Mouse (Mus musculus) heart, embryonic 14.5 days (tissue): ENCODE results near the gene Svep1. TPM values are rescaled to one million over a fixed set of nuclear protein-coding genes. Genes with fewer than 3 reads are reported as not detected.

Source experiments
- ATAC-seq: fragments of 200-750 bp; cut with Nextera tagmentation; 2 replicates; pipeline ENCODE4 v1.8.0; 2017; ENCODE audit warnings: low read depth, moderate TSS enrichment; ENCODE audit not compliant: insufficient number of reproducible peaks, insufficient read depth, low FRiP score
- H3K27ac ChIP-seq, 2 experiments: fragments of 200-500 bp in 1 of 2; fragments of 300-500 bp in 1 of 2; sonication (generic) in 1 of 2; replicated peaks in 1 of 2; 2 replicates each; pipeline ENCODE4 v1.5.1; 2012 to 2014; ENCODE audit warnings: low read depth in 2 of 2, low read length in 2 of 2, control low read depth in 1 of 2, mild to moderate bottlenecking in 1 of 2, mixed read lengths in 1 of 2; ENCODE audit not compliant: control insufficient read depth in 1 of 2, insufficient read depth in 1 of 2
- H3K27me3 ChIP-seq: fragments of 300-500 bp; sonication (generic); 2 replicates; pipeline ENCODE4 v1.6.1; 2014; ENCODE audit warnings: mild to moderate bottlenecking, low read length, control low read depth; ENCODE audit not compliant: control insufficient read depth, insufficient read depth
- H3K36me3 ChIP-seq: fragments of 300-500 bp; sonication (generic); 2 replicates; pipeline ENCODE4 v1.6.1; 2014; ENCODE audit warnings: mild to moderate bottlenecking, control low read depth, low read length, mixed read lengths; ENCODE audit not compliant: control insufficient read depth, insufficient read depth
- H3K4me1 ChIP-seq, 2 experiments: fragments of 200-500 bp in 1 of 2; fragments of 300-500 bp in 1 of 2; sonication (generic) in 1 of 2; 2 replicates each; pipeline ENCODE4 v1.6.1; 2012 to 2014; ENCODE audit warnings: low read length in 2 of 2, control low read depth in 1 of 2, mixed read lengths in 1 of 2; ENCODE audit not compliant: control insufficient read depth in 2 of 2, insufficient read depth in 2 of 2
- H3K4me2 ChIP-seq: fragments of 300-500 bp; sonication (generic); 2 replicates; pipeline ENCODE4 v1.6.1; 2014; ENCODE audit warnings: mild to moderate bottlenecking, low read length
- H3K4me3 ChIP-seq, 2 experiments: fragments of 200-500 bp in 1 of 2; fragments of 300-500 bp in 1 of 2; sonication (generic) in 1 of 2; 2 replicates each; pipeline ENCODE4 v1.5.1; 2012 to 2014; ENCODE audit warnings: low read length in 2 of 2, mild to moderate bottlenecking in 2 of 2, control low read depth in 1 of 2, low read depth in 1 of 2, moderate library complexity in 1 of 2; ENCODE audit not compliant: control insufficient read depth in 1 of 2, insufficient read depth in 1 of 2
- H3K9ac ChIP-seq: fragments of 300-500 bp; sonication (generic); 2 replicates; pipeline ENCODE4 v1.6.1; 2014; ENCODE audit warnings: mild to moderate bottlenecking, low read length
- H3K9me3 ChIP-seq: fragments of 300-500 bp; sonication (generic); 2 replicates; pipeline ENCODE4 v1.6.1; 2016; ENCODE audit warnings: low read length, control low read depth; ENCODE audit not compliant: control insufficient read depth
- WGBS: fragments of 180-500 bp; shearing (Covaris S2); extraction: QIAGEN DNeasy Blood & Tissue Kit; methylation state at CpG from one replicate; pipeline ENCODE4 v1.1.7; 2014; 5-methylcytosine and 5-hydroxymethylcytosine counted together
- polyA plus RNA-seq: library from polyadenylated mRNA; unstranded; fragments of >200 nt; fragmentation: Nextera tagmentation; extraction: Ambion mirVana; gene quantifications from 2 replicates; pipeline ENCODE4 v1.2.1, GENCODE M21; 2014

Gene Svep1
- polyA plus RNA-seq, 1 experiment from 2014 or later, result 2.8 TPM

GRCm38 (mm10) chr4:58064721-58065120, 141.9 kb downstream of the Svep1 start:
- no peaks in the 10 kb centered on the region for H3K27me3 ChIP-seq
- 61% methylated on average over 2 of the region's 2 CpGs for WGBS
- H3K27ac ChIP-seq, result no peak overlapping the region
- ATAC-seq, result no peak
- H3K9me3 ChIP-seq, result no peaks in the 10 kb centered on the region
- no peak overlapping the region for H3K4me2 ChIP-seq
- H3K36me3 ChIP-seq, result no peaks in the 10 kb centered on the region
- H3K9ac ChIP-seq, result no peak overlapping the region
- H3K4me3 ChIP-seq, result no peak overlapping the region
- no peaks in the 10 kb centered on the region for H3K4me1 ChIP-seq

- Histone ChIP-seq H3K9me3 (no peaks in the 10 kb centered on the region), H3K27ac (no peak overlapping the region), H3K4me2 (no peak overlapping the region), H3K36me3 (no peaks in the 10 kb centered on the region), H3K9ac (no peak overlapping the region), H3K4me1 (no peaks in the 10 kb centered on the region), H3K4me3 (no peak overlapping the region), H3K27me3 (no peaks in the 10 kb centered on the region)
- no peak for ATAC-seq
- WGBS, result 81% methylated on average over 1 of the region's 1 CpGs
Observed at GRCm38 (mm10) chr4:58062933-58063332, 143.7 kb downstream of the Svep1 start.

GRCm38 (mm10) chr4:58055653-58056052, 151.0 kb downstream of the Svep1 start:
- Histone ChIP-seq H3K4me2 (no peak overlapping the region), H3K9ac (no peak overlapping the region), H3K27ac (no peak overlapping the region), H3K9me3 (no peaks in the 10 kb centered on the region), H3K36me3 (no peaks in the 10 kb centered on the region), H3K27me3 (no peaks in the 10 kb centered on the region), H3K4me3 (no peak overlapping the region), H3K4me1 (no peaks in the 10 kb centered on the region)
- ATAC-seq, result no peak

GRCm38 (mm10) chr4:58054441-58054840, 152.2 kb downstream of the Svep1 start:
- H3K4me3 ChIP-seq, result no peak overlapping the region
- H3K9me3 ChIP-seq, result no peaks in the 10 kb centered on the region
- no peak for ATAC-seq
- WGBS, result 72% methylated on average over 5 of the region's 5 CpGs
- no peaks in the 10 kb centered on the region for H3K4me1 ChIP-seq
- no peak overlapping the region for H3K27ac ChIP-seq
- no peak overlapping the region for H3K9ac ChIP-seq
- H3K27me3 ChIP-seq, result no peaks in the 10 kb centered on the region
- no peaks in the 10 kb centered on the region for H3K36me3 ChIP-seq
- H3K4me2 ChIP-seq, result no peak overlapping the region

- Histone ChIP-seq H3K9me3 (no peaks in the 10 kb centered on the region), H3K4me3 (no peak overlapping the region), H3K27ac (no peak overlapping the region), H3K4me1 (no peaks in the 10 kb centered on the region), H3K27me3 (no peaks in the 10 kb centered on the region), H3K9ac (no peak overlapping the region), H3K36me3 (no peaks in the 10 kb centered on the region), H3K4me2 (no peak overlapping the region)
- 68% methylated on average over 8 of the region's 8 CpGs for WGBS
- ATAC-seq, result no peak
Observed at GRCm38 (mm10) chr4:58050746-58051145, 155.9 kb downstream of the Svep1 start.

- ATAC-seq, result no peak
- H3K27me3 ChIP-seq, result no peaks in the 10 kb centered on the region
- H3K4me1 ChIP-seq, result no peaks in the 10 kb centered on the region
- H3K4me2 ChIP-seq, result no peak overlapping the region
- WGBS, result 73% methylated on average over 8 of the region's 8 CpGs
- no peak overlapping the region for H3K4me3 ChIP-seq
- H3K9ac ChIP-seq, result no peak overlapping the region
- H3K9me3 ChIP-seq, result no peaks in the 10 kb centered on the region
- H3K27ac ChIP-seq, result no peak overlapping the region
- no peaks in the 10 kb centered on the region for H3K36me3 ChIP-seq
Observed at GRCm38 (mm10) chr4:58050276-58050675, 156.4 kb downstream of the Svep1 start.

GRCm38 (mm10) chr4:58044833-58045232, 161.8 kb downstream of the Svep1 start:
- Histone ChIP-seq H3K27me3 (no peaks in the 10 kb centered on the region), H3K36me3 (no peaks in the 10 kb centered on the region), H3K9me3 (no peaks in the 10 kb centered on the region), H3K27ac (no peak overlapping the region), H3K4me2 (no peak overlapping the region), H3K4me1 (no peaks in the 10 kb centered on the region), H3K9ac (no peak overlapping the region), H3K4me3 (no peak overlapping the region)
- 84% methylated on average over 6 of the region's 6 CpGs for WGBS
- no peak for ATAC-seq

GRCm38 (mm10) chr4:58044356-58044755, 162.3 kb downstream of the Svep1 start:
- Histone ChIP-seq H3K9me3 (no peaks in the 10 kb centered on the region), H3K27me3 (no peaks in the 10 kb centered on the region), H3K4me2 (no peak overlapping the region), H3K27ac (no peak overlapping the region), H3K36me3 (no peaks in the 10 kb centered on the region), H3K4me1 (no peaks in the 10 kb centered on the region), H3K4me3 (no peak overlapping the region), H3K9ac (no peak overlapping the region)
- no peak for ATAC-seq
- 80% methylated on average over 3 of the region's 3 CpGs for WGBS
